Mouse (Mus musculus): ENCODE measurements around the gene Nploc4. TPM values are rescaled to one million over a fixed set of nuclear protein-coding genes. Genes with fewer than 3 reads are reported as not detected.
"Not testable (repeated sequence)": the region's sequence is repeated elsewhere in the genome, so short reads cannot be mapped to it uniquely, and the experiment has no call there.

The Nploc4 gene
- polyA plus RNA-seq, 1 experiment from 2014 or later = 45.3 TPM

DNA sequence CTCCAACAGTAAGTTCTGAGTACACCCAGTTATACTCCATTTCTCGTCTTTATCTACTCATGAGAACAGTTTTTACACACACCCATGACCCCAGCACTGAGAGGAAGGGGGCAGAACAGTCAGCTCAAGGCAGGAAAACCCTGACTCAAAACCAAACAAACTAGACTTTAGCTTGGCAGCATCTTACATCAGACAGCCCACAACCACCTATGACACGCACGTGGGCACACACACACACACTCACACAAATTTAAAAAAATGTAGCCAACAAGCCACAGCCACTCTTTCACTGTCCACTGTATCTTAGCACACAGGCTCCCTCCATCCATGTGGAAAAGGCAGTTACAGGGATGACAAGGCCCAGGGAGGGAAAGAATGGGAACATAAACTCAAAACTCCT, 10.8 kb downstream of the Nploc4 start:
- 94% methylated on average over 3 of the region's 3 CpGs for WGBS
- Histone ChIP-seq H3K4me1 (no peaks in the 10 kb centered on the region), H3K27me3 (replicated peaks; ENCODE audit: low read depth, poor library complexity, severe bottlenecking) (no peaks in the 10 kb centered on the region), H3K36me3 (replicated peaks) (peaks cover 95% of the 10 kb centered on the region), H3K27ac (replicated peaks) (no peak overlapping the region), H3K9me3 (no peaks in the 10 kb centered on the region), H3K4me3 (no peak overlapping the region)
- DNase-seq (ENCODE audit: low spot score) = no peak

DNA sequence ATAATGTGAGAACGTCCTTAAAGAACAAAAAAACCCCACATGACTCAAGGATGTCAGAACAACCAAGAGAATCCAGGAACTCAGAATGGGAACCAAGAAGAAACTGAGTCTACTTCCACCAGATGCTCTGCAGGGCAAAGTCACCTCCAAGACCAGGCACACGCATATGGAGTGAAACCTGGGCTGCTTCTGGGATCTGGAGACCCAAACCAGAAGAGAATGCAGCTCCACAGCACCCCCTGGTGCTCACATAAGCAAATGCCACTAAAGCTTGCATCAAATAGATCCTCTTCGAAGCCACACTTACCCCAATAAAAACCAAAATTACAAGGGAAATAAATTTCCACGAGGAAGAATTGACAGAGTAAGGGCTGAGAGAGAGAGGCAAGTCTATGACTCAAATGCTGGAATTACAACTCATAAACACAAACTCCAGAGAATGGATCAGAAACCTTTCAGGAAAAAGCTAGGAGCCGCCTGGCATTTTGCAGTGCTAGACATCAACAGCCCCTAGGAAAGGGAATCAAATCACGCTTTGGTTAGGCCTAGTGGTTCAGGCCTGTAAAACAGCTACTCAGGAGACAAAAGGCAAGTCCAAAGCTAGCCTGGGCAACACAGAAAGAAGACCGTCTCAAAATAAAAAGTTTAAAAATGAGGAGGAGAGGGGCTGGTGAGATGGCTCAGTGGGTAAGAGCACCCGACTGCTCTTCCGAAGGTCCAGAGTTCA, 13.8 kb downstream of the Nploc4 start:
- no peaks in the 10 kb centered on the region for H3K9me3 ChIP-seq
- no peak overlapping the region for H3K4me3 ChIP-seq
- H3K4me1 ChIP-seq = no peaks in the 10 kb centered on the region
- H3K27ac ChIP-seq (replicated peaks) = no peak overlapping the region
- WGBS = 77% methylated on average over 9 of the region's 9 CpGs
- H3K27me3 ChIP-seq (replicated peaks; ENCODE audit: low read depth, poor library complexity, severe bottlenecking) = no peaks in the 10 kb centered on the region
- DNase-seq (ENCODE audit: low spot score) = peak; percentile 68
- H3K36me3 ChIP-seq (replicated peaks) = peaks cover 96% of the 10 kb centered on the region

DNA sequence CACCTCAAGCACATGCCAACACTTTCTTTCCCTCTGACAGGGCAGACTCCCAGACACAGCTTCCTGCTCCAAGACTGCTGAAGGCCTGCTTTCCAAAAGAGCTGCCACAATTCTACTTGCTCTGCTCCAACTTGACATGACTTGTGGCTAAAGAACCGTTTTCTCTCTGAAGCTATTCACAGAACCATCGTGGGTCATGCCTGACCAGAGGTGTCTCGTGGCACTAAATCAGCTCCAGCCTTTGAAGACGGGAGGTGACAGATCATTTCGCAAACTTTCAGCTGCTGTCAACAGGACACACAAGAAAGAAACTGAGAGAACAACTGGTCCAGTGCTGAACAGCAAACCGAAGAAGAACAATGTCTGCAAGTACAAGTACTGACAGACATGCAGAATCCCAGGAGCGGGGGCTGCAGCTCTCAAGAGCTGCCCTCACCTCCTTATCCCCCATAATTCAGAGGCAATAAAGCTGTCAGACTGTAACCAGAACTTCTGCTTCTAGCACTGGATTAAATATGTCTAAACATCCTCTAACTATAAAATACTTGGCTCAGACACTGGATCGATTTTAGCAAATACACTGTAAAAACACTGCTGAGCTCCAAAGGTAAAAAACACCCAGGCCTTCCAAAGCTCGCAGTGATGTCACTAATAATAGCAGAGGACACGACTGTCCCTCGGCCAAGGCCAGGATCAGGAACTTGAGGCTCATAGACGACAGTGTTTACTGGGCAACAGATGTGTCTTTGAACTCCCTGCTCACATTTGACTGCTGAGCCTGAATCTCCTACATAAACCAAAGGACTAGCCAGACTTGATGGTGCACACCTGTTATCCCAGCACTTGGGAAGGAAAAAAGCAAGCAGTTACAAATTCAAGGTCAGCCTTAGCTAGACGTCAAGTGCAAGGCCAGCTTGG, 14.6 kb downstream of the Nploc4 start:
- DNase-seq (ENCODE audit: low spot score) = no peak
- 91% methylated on average over 13 of the region's 13 CpGs for WGBS
- H3K36me3 ChIP-seq (replicated peaks) = peaks cover 96% of the 10 kb centered on the region

DNA sequence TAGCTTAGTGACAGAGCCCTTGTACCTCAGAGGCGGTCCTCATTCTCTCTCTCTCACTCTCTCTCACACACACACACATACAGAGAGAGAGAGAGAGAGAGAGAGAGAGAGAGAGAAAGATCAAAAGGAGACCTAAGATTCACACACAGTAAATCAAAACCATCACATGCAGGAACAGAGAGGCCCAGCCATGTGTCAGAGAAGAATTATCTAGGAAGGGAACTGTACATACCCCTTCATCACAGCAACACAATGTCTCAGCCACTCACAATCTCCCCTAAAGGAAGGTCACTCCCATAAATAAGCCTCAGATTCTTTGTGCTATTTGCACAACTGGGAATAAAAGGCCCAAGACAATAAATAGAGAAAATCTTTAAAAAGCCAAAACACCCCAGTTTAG, 18.9 kb downstream of the Nploc4 start:
- Histone ChIP-seq H3K4me3 (no peak overlapping the region), H3K27me3 (replicated peaks; ENCODE audit: low read depth, poor library complexity, severe bottlenecking) (no peaks in the 10 kb centered on the region), H3K4me1 (no peaks in the 10 kb centered on the region), H3K9me3 (no peaks in the 10 kb centered on the region), H3K36me3 (replicated peaks) (peaks cover 98% of the 10 kb centered on the region), H3K27ac (replicated peaks) (no peak overlapping the region)
- no peak for DNase-seq (ENCODE audit: low spot score)
- WGBS = 94% methylated on average over 1 of the region's 1 CpGs

More for the DNA sequence above, 14.6 kb downstream of the Nploc4 start:
- no peak overlapping the region for H3K4me3 ChIP-seq
- no peaks in the 10 kb centered on the region for H3K4me1 ChIP-seq
- H3K27ac ChIP-seq (replicated peaks) = no peak overlapping the region
- no peaks in the 10 kb centered on the region for H3K9me3 ChIP-seq
- no peaks in the 10 kb centered on the region for H3K27me3 ChIP-seq (replicated peaks; ENCODE audit: low read depth, poor library complexity, severe bottlenecking)

DNA sequence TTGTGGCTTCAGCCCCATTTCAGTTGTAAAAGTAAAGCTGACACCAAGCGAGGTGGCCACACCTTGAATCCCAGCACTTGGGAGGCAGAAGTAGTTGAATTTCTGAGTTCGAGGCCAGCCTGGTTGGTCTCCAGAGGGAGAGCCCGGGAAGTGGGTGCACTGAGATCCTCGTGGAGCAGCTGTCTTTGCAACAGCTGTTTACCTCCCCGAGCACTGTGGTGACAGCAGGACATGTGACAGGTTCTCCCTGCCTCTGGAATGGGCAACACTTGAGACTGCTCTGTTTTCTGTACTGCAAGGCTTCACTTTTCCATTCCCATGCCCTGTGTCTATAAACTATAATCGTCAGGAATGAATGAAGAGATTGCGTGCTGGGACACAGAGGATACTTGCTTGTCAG, 19.7 kb downstream of the Nploc4 start:
- no peak overlapping the region for H3K27ac ChIP-seq (replicated peaks)
- H3K4me1 ChIP-seq = no peaks in the 10 kb centered on the region
- H3K4me3 ChIP-seq = no peak overlapping the region
- H3K36me3 ChIP-seq (replicated peaks) = peaks cover 98% of the 10 kb centered on the region
- DNase-seq (ENCODE audit: low spot score) = no peak
- WGBS = 94% methylated on average over 7 of the region's 7 CpGs
- no peaks in the 10 kb centered on the region for H3K9me3 ChIP-seq
- no peaks in the 10 kb centered on the region for H3K27me3 ChIP-seq (replicated peaks; ENCODE audit: low read depth, poor library complexity, severe bottlenecking)

DNA sequence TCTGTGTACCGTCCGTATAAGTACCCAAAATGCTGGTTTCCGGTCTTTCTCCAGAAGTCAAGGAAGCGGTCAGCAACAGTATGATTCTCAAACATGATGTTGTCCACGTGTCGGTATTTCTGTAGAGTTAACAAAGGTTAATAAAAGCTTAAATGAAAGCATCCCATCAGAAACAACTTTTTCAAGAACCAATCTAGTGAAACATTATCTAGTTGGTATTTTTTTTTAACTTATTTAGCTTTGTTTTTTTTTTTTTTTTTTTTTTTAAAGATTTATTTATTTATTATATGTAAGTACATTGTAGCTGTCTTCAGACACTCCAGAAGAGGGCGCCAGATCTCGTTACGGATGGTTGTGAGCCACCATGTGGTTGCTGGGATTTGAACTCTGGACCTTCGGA, 23.9 kb downstream of the Nploc4 start:
- DNase-seq (ENCODE audit: low spot score); H3K27ac ChIP-seq (replicated peaks); H3K4me1 ChIP-seq; H3K9me3 ChIP-seq; H3K27me3 ChIP-seq (replicated peaks; ENCODE audit: low read depth, poor library complexity, severe bottlenecking); H3K4me3 ChIP-seq: not testable (repeated sequence)
- H3K36me3 ChIP-seq (replicated peaks) = peaks cover 98% of the 10 kb centered on the region
- WGBS = 96% methylated on average over 9 of the region's 10 CpGs

DNA sequence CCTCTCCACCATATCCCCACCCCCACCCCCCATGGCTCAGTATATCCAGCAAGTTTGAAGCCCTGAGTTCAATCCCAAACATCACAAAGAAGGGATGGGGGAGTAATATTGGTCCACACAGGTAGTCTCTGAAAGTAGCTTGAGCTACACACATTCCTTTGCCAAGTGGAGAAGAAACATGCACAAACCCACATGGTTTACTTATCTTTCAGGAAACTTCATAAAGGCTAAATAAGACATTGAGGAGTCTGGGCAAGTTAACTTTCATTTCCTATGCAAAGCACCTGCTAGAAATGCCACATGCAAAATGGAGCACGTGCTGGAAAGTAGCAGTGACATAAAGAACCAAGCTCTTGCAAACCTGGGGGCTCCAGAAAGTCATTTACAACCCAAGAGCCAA, 31.1 kb downstream of the Nploc4 start:
- H3K4me3 ChIP-seq = no peak overlapping the region
- no peaks in the 10 kb centered on the region for H3K27me3 ChIP-seq (replicated peaks; ENCODE audit: low read depth, poor library complexity, severe bottlenecking)
- no peaks in the 10 kb centered on the region for H3K9me3 ChIP-seq
- no peak overlapping the region for H3K27ac ChIP-seq (replicated peaks)
- WGBS = 79% methylated on average over 1 of the region's 1 CpGs
- DNase-seq (ENCODE audit: low spot score) = no peak
- H3K36me3 ChIP-seq (replicated peaks) = peaks cover 100% of the 10 kb centered on the region
- no peaks in the 10 kb centered on the region for H3K4me1 ChIP-seq

DNA sequence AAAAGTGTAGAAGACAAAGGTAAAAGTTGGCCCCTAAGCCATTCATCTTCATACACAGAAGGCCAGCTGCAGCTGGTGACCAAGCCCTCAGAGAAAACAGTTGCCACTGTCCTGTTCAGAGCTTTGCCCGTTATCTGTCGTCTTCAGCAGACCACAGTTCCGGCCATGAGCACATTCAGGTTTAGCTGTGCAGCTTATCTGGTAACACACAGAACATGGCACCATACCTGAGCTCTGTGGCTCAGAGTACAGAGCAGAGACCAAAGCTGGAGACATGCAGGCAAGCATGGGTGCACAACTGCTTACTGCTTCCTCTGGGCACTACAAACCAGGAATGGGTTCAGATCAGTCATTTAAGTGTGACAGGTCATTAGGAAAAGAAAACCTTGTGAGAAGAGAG, 31.6 kb downstream of the Nploc4 start:
- H3K36me3 ChIP-seq (replicated peaks) = peaks cover 100% of the 10 kb centered on the region

DNA sequence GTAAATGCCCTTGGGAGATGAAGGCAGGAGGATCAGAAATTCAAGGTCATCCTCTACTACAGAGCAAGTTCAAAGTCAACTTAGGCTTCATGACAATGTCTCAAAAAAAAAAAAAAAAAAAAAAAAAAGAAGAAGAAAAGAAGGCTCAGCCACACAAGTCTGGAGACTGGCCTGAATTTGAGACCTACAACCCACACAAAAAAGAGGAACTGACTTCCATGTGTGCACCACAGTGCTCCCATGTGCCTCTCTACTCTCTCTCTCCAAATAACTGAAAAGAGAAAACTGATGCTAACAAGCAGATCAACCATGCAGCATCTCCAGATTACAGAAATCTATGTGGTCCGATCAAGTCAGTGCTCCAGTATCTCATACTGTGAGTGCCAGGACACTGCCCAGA, 32.7 kb downstream of the Nploc4 start:
- Histone ChIP-seq H3K36me3 (replicated peaks) (peaks cover 100% of the 10 kb centered on the region), H3K27ac (replicated peaks) (no peak overlapping the region), H3K27me3 (replicated peaks; ENCODE audit: low read depth, poor library complexity, severe bottlenecking) (no peaks in the 10 kb centered on the region), H3K9me3 (no peaks in the 10 kb centered on the region), H3K4me1 (no peaks in the 10 kb centered on the region), H3K4me3 (no peak overlapping the region)
- no peak for DNase-seq (ENCODE audit: low spot score)
- 90% methylated on average over 1 of the region's 1 CpGs for WGBS

More for the DNA sequence above, 31.6 kb downstream of the Nploc4 start:
- Histone ChIP-seq H3K4me3 (no peak overlapping the region), H3K27me3 (replicated peaks; ENCODE audit: low read depth, poor library complexity, severe bottlenecking) (no peaks in the 10 kb centered on the region), H3K4me1 (no peaks in the 10 kb centered on the region), H3K9me3 (no peaks in the 10 kb centered on the region), H3K27ac (replicated peaks) (no peak overlapping the region)
- 96% methylated on average over 3 of the region's 3 CpGs for WGBS
- DNase-seq (ENCODE audit: low spot score) = no peak

DNA sequence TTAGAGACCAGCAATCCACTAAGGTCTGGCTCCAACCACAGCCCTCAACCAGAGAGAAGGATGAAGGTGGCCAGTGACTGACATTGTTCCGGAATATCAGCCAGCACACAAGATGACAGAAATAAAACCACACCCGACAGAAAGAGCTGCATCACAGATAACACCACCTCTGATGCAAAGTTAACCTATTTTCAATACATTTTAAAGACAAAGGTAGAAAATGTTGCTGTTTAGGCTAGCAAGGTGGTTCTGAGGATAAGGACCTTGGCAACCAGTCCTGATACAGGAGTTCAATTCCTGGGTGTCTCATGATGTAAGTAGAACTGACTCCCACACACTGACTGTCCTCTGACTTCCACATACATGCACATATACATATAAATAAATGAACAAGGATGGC, 38.2 kb downstream of the Nploc4 start:
- peaks cover 99% of the 10 kb centered on the region for H3K36me3 ChIP-seq (replicated peaks)
- WGBS = over 99% methylated on average over 2 of the region's 2 CpGs
- no peaks in the 10 kb centered on the region for H3K27me3 ChIP-seq (replicated peaks; ENCODE audit: low read depth, poor library complexity, severe bottlenecking)
- no peaks in the 10 kb centered on the region for H3K4me1 ChIP-seq
- no peaks in the 10 kb centered on the region for H3K9me3 ChIP-seq
- no peak overlapping the region for H3K4me3 ChIP-seq
- DNase-seq (ENCODE audit: low spot score) = no peak
- no peak overlapping the region for H3K27ac ChIP-seq (replicated peaks)

DNA sequence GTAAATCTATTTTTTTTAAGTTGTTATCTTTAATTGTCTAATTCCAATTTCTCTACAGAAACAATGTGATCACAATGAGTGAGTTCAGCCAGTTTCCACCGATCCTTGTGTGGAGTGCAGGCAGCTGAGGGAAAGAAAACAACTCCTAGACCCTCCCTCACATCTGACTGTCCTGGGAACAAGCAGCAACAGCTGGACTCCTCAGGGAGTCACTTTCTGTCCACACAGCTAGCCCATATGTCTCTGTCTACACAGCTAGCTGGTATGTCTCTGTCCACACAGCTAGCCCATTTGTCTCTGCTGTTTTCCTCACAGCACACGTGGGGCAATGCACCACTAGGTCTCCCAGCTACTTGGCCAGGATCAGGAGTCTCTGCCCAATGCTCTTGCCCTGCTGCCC, 39.9 kb downstream of the Nploc4 start:
- H3K9me3 ChIP-seq = no peaks in the 10 kb centered on the region
- peaks cover 99% of the 10 kb centered on the region for H3K36me3 ChIP-seq (replicated peaks)
- H3K27ac ChIP-seq (replicated peaks) = no peak overlapping the region
- 84% methylated on average over 2 of the region's 2 CpGs for WGBS
- no peaks in the 10 kb centered on the region for H3K27me3 ChIP-seq (replicated peaks; ENCODE audit: low read depth, poor library complexity, severe bottlenecking)
- no peak for DNase-seq (ENCODE audit: low spot score)
- no peak overlapping the region for H3K4me3 ChIP-seq
- no peaks in the 10 kb centered on the region for H3K4me1 ChIP-seq

DNA sequence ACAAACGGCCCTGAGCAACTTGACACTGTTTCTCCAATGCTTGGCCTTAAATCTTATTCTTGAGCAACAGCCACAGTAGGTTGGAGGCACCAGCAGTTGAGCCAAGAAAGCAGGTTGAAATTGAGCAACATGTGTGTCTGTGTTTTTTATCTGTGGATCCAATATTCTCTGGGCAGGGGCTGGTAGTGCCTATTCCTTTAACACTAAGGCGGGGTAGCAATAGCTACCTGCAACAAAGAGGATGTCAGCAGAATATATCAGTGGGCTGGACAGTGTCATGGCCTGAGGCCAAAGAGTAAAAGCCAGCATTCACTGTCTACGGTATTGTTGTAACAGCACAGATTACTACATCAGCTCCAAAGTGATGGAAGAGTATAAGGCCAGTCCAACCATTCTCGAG, 41.8 kb downstream of the Nploc4 start:
- DNase-seq (ENCODE audit: low spot score) = no peak
- WGBS = 88% methylated on average over 4 of the region's 4 CpGs
- no peak overlapping the region for H3K27ac ChIP-seq (replicated peaks)
- no peak overlapping the region for H3K4me3 ChIP-seq
- no peaks in the 10 kb centered on the region for H3K4me1 ChIP-seq
- peaks cover 93% of the 10 kb centered on the region for H3K36me3 ChIP-seq (replicated peaks)
- no peaks in the 10 kb centered on the region for H3K9me3 ChIP-seq
- H3K27me3 ChIP-seq (replicated peaks; ENCODE audit: low read depth, poor library complexity, severe bottlenecking) = no peaks in the 10 kb centered on the region

DNA sequence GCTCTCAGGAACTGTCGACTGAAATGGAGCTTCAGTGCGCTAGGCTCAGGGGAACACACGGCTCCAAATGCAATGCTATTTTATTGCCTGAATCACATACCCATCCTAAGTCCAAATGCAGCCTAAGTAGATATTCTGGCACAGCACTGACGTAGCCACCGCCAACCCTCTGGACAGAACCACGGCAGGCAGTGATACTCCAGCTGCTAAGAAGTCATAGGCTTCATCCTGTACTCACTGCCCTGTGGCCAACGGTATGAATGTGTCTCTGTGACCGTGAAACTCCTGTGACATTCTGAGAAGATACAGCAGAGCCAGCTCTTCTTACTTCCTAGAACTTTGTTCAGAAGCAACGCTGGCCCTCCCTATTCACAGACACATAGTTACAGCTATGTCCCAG, 48.9 kb downstream of the Nploc4 start:
- H3K4me1 ChIP-seq = no peaks in the 10 kb centered on the region
- H3K4me3 ChIP-seq = no peak overlapping the region
- no peak overlapping the region for H3K27ac ChIP-seq (replicated peaks)
- WGBS = 94% methylated on average over 9 of the region's 9 CpGs
- no peaks in the 10 kb centered on the region for H3K27me3 ChIP-seq (replicated peaks; ENCODE audit: low read depth, poor library complexity, severe bottlenecking)
- H3K36me3 ChIP-seq (replicated peaks) = peaks cover 85% of the 10 kb centered on the region
- H3K9me3 ChIP-seq = no peaks in the 10 kb centered on the region
- DNase-seq (ENCODE audit: low spot score) = no peak

Measured in embryonic facial prominence, embryonic 10.5 days (tissue).